Mouse (Mus musculus) liver, embryonic 14.5 days (tissue): ENCODE measurements around the gene Sgms1. TPM values are rescaled to one million over a fixed set of nuclear protein-coding genes. Genes with fewer than 3 reads are reported as not detected.
A peak's percentile ranks its signal among the peaks of the same experiment; 100 is the strongest.

Experiments
- ATAC-seq: fragments of 200-750 bp; cut with Nextera tagmentation; 2 replicates; pipeline ENCODE4 v1.8.0; 2017; ENCODE audit warnings: moderate number of reproducible peaks, mild to moderate bottlenecking, moderate library complexity; ENCODE audit not compliant: insufficient read depth
- DNase-seq, 3 experiments: peaks; one replicate each; pipeline ENCODE4 v3.0.0-alpha.2; 2012 to 2013; ENCODE audit warnings: low read depth in 3 of 3, low spot score in 3 of 3
- H3K27ac ChIP-seq: fragments of 300-500 bp; sonication (generic); 2 replicates; pipeline ENCODE4 v1.5.1; 2014; ENCODE audit warnings: moderate library complexity, mild to moderate bottlenecking, control low read depth, inconsistent platforms
- H3K27me3 ChIP-seq: fragments of 300-500 bp; sonication (generic); 2 replicates; pipeline ENCODE4 v1.6.1; 2014; ENCODE audit warnings: mild to moderate bottlenecking, low read length, moderate library complexity; ENCODE audit not compliant: control insufficient read depth, insufficient read depth
- H3K36me3 ChIP-seq: fragments of 300-500 bp; sonication (generic); replicated peaks from 2 replicates; pipeline ENCODE4 v1.6.1; 2014; ENCODE audit warnings: low read depth; ENCODE audit not compliant: control insufficient read depth, insufficient read depth
- H3K4me1 ChIP-seq, 2 experiments: fragments of 200-500 bp in 1 of 2; fragments of 300-500 bp in 1 of 2; sonication (generic) in 1 of 2; replicated peaks; 2 replicates each; pipeline ENCODE4 v1.6.1; 2012 to 2014; ENCODE audit warnings: antibody characterized with exemption in 1 of 2, inconsistent platforms in 1 of 2, low read length in 1 of 2; ENCODE audit not compliant: control insufficient read depth in 2 of 2, insufficient read depth in 2 of 2
- H3K4me2 ChIP-seq: fragments of 300-500 bp; sonication (generic); 2 replicates; pipeline ENCODE4 v1.6.1; 2014; ENCODE audit warnings: low read depth, mild to moderate bottlenecking, control low read depth, moderate library complexity
- H3K4me3 ChIP-seq, 2 experiments: fragments of 200-500 bp in 1 of 2; fragments of 300-500 bp in 1 of 2; sonication (generic) in 1 of 2; 2 replicates each; pipeline ENCODE4 v1.5.1; 2012 to 2014; ENCODE audit warnings: low read depth in 2 of 2, low read length in 2 of 2, mild to moderate bottlenecking in 2 of 2, control low read depth in 1 of 2, inconsistent platforms in 1 of 2, moderate library complexity in 1 of 2; ENCODE audit not compliant: insufficient read depth in 1 of 2
- H3K9ac ChIP-seq: fragments of 300-500 bp; sonication (generic); replicated peaks from 2 replicates; pipeline ENCODE4 v1.6.1; 2014; ENCODE audit warnings: mild to moderate bottlenecking, control low read depth, moderate library complexity
- H3K9me3 ChIP-seq: fragments of 300-500 bp; sonication (generic); 2 replicates; pipeline ENCODE4 v1.6.1; 2016; ENCODE audit warnings: low read length, mixed read lengths; ENCODE audit not compliant: control insufficient read depth
- CTCF ChIP-seq: IDR thresholded peaks from 2 replicates; pipeline ENCODE4 v1.5.1; 2016; ENCODE audit warnings: antibody characterized with exemption, low read depth, control low read depth
- EP300 ChIP-seq: IDR thresholded peaks from 2 replicates; pipeline ENCODE4 v1.6.1; 2016; ENCODE audit warnings: antibody characterized with exemption, low read depth
- WGBS: fragments of 180-500 bp; shearing (Covaris S2); extraction: QIAGEN DNeasy Blood & Tissue Kit; methylation state at CpG from one replicate; pipeline ENCODE4 v1.1.7; 2014; ENCODE audit not compliant: insufficient replicate concordance; 5-methylcytosine and 5-hydroxymethylcytosine counted together
- polyA plus RNA-seq, 2 experiments: library from polyadenylated mRNA; depleted of rRNA in 1 of 2; stranded (reverse) in 1 of 2; unstranded in 1 of 2; fragments of >200 nt; fragmentation: Nextera tagmentation in 1 of 2; extraction: Ambion mirVana in 1 of 2; gene quantifications; 2 replicates each; pipeline versions ENCODE4 v1.2.1 to v1.2.3; 2012 to 2014

Gene Sgms1
- polyA plus RNA-seq, 2 experiments: 17.3 to 19.2 TPM

DNA sequence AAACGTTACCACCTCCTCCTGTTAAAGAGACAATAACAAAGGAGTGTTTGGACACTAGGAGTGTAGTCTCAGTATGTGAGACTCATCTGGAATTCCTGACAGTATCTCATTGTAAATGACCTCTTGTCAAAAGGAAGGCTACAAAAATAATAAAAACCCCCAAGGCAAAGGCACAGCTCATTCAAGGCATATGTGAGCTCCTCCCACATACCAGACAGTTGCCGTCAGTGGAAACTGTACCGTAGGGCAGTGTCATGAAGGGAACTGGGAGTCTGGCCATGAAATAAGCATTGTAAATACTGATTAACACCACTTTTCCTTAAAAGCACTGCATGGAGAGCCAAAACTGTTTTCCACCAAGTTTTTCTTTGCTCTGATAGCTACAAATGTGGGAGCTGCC, 43.3 kb downstream of the Sgms1 start:
- no peak for DNase-seq
- 60% methylated on average over 3 of the region's 3 CpGs for WGBS
- Histone ChIP-seq H3K27ac (no peak overlapping the region), H3K4me3 (no peak overlapping the region), H3K9ac (no peak overlapping the region), H3K4me2 (peak overlapping the region; percentile 16), H3K4me1 (peaks cover 0 to 38% of the 10 kb centered on the region in 2 experiments), H3K36me3 (no peaks in the 10 kb centered on the region), H3K27me3 (no peaks in the 10 kb centered on the region), H3K9me3 (no peaks in the 10 kb centered on the region)
- no peak for TF ChIP-seq CTCF
- no peak for TF ChIP-seq EP300
- ATAC-seq: no peak

DNA sequence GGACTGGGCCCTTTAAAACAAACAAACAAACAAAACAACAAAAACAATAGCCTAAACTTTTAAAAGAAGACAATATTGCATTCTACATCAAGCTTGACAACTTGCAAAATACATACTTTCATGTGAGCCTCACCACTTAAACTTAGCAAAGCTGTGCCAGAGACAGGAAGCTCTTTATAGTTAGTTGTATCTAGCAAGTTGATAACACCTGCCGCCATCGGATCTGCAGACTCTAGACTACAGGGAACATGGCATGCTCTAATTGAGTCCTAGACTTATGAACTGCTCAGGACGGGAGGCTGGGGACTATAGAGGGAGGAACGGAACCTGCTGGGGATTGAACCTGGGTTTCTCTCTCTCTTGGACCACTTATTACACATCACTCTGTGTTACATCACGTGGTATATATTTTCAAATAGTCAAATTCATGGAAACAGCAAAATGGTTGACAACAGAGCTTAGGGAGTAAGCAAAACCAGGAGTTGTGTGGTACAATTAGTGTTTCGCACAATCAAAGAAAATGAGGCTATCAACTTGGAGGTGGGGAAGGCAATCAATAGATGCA, 44.3 kb downstream of the Sgms1 start:
- no peak for DNase-seq
- WGBS: 58% methylated on average over 6 of the region's 6 CpGs

DNA sequence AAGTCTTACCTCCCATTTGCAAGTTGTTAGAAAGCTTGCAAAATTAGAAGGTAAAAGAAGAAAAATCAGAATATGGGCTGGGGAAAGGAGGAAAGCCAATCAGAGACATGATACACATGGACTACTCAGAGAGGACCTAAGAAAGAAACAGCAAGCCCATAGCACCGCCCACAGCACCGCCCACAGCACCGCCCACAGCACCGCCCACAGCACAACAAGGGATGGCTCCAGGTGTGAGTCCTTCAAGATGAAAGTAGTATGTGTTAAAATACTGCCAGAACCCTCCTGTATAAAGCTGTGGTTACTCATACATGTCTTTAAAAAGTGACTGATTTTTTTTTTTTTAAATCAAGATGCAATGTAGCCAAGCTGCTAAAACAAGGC, 44.8 kb downstream of the Sgms1 start:
- Histone ChIP-seq H3K4me1 (peaks cover 0 to 47% of the 10 kb centered on the region in 2 experiments), H3K27ac (no peak overlapping the region), H3K4me3 (no peak overlapping the region), H3K9me3 (no peaks in the 10 kb centered on the region), H3K27me3 (no peaks in the 10 kb centered on the region), H3K4me2 (peak overlapping the region; percentile 30; the same call in 1 of the 2 replicates), H3K9ac (no peak overlapping the region), H3K36me3 (no peaks in the 10 kb centered on the region)
- no peak for ATAC-seq
- 10% methylated on average over 4 of the region's 4 CpGs for WGBS
- no peak for DNase-seq
- TF ChIP-seq CTCF: no peak
- TF ChIP-seq EP300: no peak

More for the DNA sequence above, 44.3 kb downstream of the Sgms1 start:
- no peak overlapping the region for H3K4me2 ChIP-seq
- H3K27me3 ChIP-seq: no peaks in the 10 kb centered on the region
- no peaks in the 10 kb centered on the region for H3K36me3 ChIP-seq
- no peak overlapping the region for H3K27ac ChIP-seq
- H3K4me3 ChIP-seq: no peak overlapping the region
- H3K9ac ChIP-seq: no peak overlapping the region
- ATAC-seq: no peak
- no peaks in the 10 kb centered on the region for H3K9me3 ChIP-seq
- TF ChIP-seq EP300 (no peak), CTCF (no peak)
- peaks cover 0 to 45% of the 10 kb centered on the region in 2 experiments for H3K4me1 ChIP-seq

DNA sequence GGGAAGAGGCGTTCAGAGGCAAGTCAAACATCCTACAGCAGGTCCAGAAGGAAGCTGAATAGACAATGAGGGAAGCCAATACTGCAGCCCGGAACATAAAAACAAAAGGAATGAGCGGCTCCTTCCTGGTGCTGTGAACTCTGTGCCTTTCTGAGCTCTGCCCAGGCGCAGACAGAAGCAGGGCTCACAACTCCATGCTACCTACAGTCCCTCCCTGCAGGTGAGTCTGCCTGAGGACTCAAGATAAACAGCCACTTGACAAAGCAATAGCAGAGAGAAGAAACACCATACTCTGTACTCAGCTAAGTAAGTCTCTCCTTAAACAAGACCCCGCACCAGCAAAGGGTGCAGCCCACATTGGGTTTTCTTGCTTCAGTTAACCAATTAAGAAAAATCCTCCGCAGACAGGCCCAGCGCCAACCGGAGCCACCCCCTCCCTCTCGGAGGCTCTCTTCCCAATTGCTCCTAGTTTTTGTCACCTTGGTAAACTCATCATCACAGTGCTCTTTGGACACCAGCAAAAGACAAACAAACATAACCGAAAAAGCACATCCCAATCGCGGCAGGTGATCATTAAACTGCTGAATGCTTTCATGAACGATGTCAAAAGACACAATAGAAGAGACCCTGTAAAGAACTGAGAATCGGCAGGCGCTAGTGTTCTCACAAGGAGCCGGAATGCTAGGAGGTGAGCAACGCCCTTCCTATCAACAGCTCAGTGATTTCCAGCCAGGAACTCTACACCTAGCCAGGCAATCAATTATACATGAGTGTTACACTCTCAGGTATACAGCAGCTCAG, 45.4 kb downstream of the Sgms1 start:
- WGBS: 39% methylated on average over 17 of the region's 17 CpGs
- no peak overlapping the region for H3K4me3 ChIP-seq
- DNase-seq (no peak), ATAC-seq (no peak)
- no peaks in the 10 kb centered on the region for H3K36me3 ChIP-seq
- peaks cover 0 to 47% of the 10 kb centered on the region in 2 experiments for H3K4me1 ChIP-seq
- no peak for TF ChIP-seq CTCF
- TF ChIP-seq EP300: no peak
- H3K4me2 ChIP-seq: peak overlapping the region; percentile 30
- no peaks in the 10 kb centered on the region for H3K27me3 ChIP-seq
- H3K27ac ChIP-seq: no peak overlapping the region
- H3K9me3 ChIP-seq: no peaks in the 10 kb centered on the region
- no peak overlapping the region for H3K9ac ChIP-seq

DNA sequence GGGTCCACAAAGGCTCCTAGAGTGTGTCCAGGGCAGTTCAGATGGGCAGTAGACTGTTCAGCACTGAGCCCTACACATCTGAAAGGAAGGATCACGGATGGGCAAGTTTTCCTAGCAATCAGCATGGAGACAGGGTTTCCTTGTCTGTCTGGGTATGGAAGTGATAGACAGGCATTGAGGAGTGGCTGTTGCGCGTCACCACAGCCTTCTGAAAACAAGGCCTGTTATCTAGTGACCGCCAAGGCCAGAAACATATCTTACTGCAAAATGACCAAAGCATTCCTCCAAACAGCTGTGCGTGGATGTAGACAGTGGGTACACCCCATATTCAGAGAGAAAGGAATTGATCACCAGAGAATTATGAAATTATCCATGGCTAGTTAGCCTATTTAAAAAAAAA, 47.1 kb downstream of the Sgms1 start:
- Histone ChIP-seq H3K9ac (no peak overlapping the region), H3K27ac (no peak overlapping the region), H3K4me3 (no peak overlapping the region), H3K4me2 (no peak overlapping the region), H3K9me3 (no peaks in the 10 kb centered on the region), H3K4me1 (peaks cover 0 to 45% of the 10 kb centered on the region in 2 experiments), H3K27me3 (no peaks in the 10 kb centered on the region), H3K36me3 (no peaks in the 10 kb centered on the region)
- WGBS: 22% methylated on average over 5 of the region's 5 CpGs
- DNase-seq (no peak), ATAC-seq (no peak)
- TF ChIP-seq CTCF: no peak
- TF ChIP-seq EP300: no peak
